Mouse (Mus musculus) limb, embryonic 13.5 days (tissue): ENCODE data around the gene Fen1. TPM values are rescaled to one million over a fixed set of nuclear protein-coding genes. Genes with fewer than 3 reads are reported as not detected.

Experiments used
- ATAC-seq: fragments of 200-750 bp; cut with Nextera tagmentation; 2 replicates; pipeline ENCODE4 v1.8.0; 2017; ENCODE audit warnings: low read depth, moderate number of reproducible peaks, moderate TSS enrichment; ENCODE audit not compliant: low FRiP score
- H3K27ac ChIP-seq: fragments of 300-500 bp; sonication (generic); 2 replicates; pipeline ENCODE4 v1.5.1; 2015; ENCODE audit warnings: inconsistent platforms, mild to moderate bottlenecking, moderate library complexity
- H3K27me3 ChIP-seq: fragments of 300-500 bp; sonication (generic); 2 replicates; pipeline ENCODE4 v1.6.1; 2015; ENCODE audit warnings: mild to moderate bottlenecking, inconsistent platforms
- H3K36me3 ChIP-seq: fragments of 300-500 bp; sonication (generic); 2 replicates; pipeline ENCODE4 v1.6.1; 2015; ENCODE audit warnings: inconsistent platforms, mild to moderate bottlenecking, moderate library complexity
- H3K4me1 ChIP-seq: fragments of 300-500 bp; sonication (generic); 2 replicates; pipeline ENCODE4 v1.6.1; 2015; ENCODE audit warnings: inconsistent platforms
- H3K4me2 ChIP-seq: fragments of 300-500 bp; sonication (generic); replicated peaks from 2 replicates; pipeline ENCODE4 v1.6.1; 2015; ENCODE audit warnings: inconsistent platforms, mild to moderate bottlenecking, moderate library complexity
- H3K4me3 ChIP-seq: fragments of 300-500 bp; sonication (generic); 2 replicates; pipeline ENCODE4 v1.5.1; 2015; ENCODE audit warnings: moderate library complexity, mild to moderate bottlenecking, inconsistent platforms
- H3K9ac ChIP-seq: fragments of 300-500 bp; sonication (generic); 2 replicates; pipeline ENCODE4 v1.6.1; 2015; ENCODE audit warnings: mild to moderate bottlenecking, inconsistent platforms
- H3K9me3 ChIP-seq: fragments of 300-500 bp; sonication (generic); 2 replicates; pipeline ENCODE4 v1.6.1; 2016; ENCODE audit warnings: inconsistent platforms
- WGBS: fragments of 180-500 bp; shearing (Covaris S2); methylation state at CpG from one replicate; pipeline ENCODE4 v1.1.7; 2015; 5-methylcytosine and 5-hydroxymethylcytosine counted together
- polyA plus RNA-seq: library from polyadenylated mRNA; unstranded; fragments of >200 nt; fragmentation: Nextera tagmentation; extraction: Ambion mirVana; gene quantifications from 2 replicates; pipeline ENCODE4 v1.2.1, GENCODE M21; 2015

The Fen1 gene
- polyA plus RNA-seq, 1 experiment from 2014 or later: 78.4 TPM

DNA sequence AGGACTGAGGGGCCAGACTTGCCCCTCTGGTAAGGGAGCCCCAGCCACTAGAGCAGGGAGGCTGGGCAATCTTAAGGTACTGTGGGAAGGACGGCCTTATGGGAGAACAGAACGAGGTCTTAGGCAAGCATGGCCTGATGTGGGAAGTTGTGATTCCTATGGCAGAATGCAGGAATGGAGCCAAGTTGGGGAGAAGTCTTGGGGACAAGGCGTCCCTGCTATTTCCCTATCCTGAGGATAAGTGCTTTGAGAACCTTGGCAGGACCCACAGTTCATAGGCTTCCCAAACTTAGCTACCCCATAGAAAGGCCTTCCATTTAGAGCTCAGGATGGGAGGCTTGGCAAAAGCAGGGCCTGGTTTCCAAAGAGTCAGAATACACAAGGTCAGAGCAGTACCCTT lies 4.9 kb upstream of the Fen1 start:
- H3K9ac ChIP-seq: no peak overlapping the region
- H3K27me3 ChIP-seq: no peaks in the 10 kb centered on the region
- no peaks in the 10 kb centered on the region for H3K9me3 ChIP-seq
- no peak overlapping the region for H3K4me2 ChIP-seq
- peaks cover 8% of the 10 kb centered on the region for H3K4me1 ChIP-seq
- H3K27ac ChIP-seq: no peak overlapping the region
- ATAC-seq: no peak
- peaks cover 79% of the 10 kb centered on the region for H3K36me3 ChIP-seq
- H3K4me3 ChIP-seq: no peak overlapping the region
- 90% methylated on average over 3 of the region's 3 CpGs for WGBS

- H3K27ac ChIP-seq: 0 out of 2 replicates have a peak overlapping the region, but pooled peaks have one; percentile 28
- H3K27me3 ChIP-seq: no peaks in the 10 kb centered on the region
- H3K36me3 ChIP-seq: peaks cover 62% of the 10 kb centered on the region
- peak overlapping the region; percentile 93 for H3K4me2 ChIP-seq
- H3K4me3 ChIP-seq: peak overlapping the region; percentile 91
- peak overlapping the region; percentile 86 for H3K9ac ChIP-seq
- no peaks in the 10 kb centered on the region for H3K9me3 ChIP-seq
- 71% methylated on average over 6 of the region's 6 CpGs for WGBS
- peaks cover 17% of the 10 kb centered on the region for H3K4me1 ChIP-seq
- ATAC-seq: no peak
Observed at GRCm38 (mm10) chr19:10205051-10205450, 1.1 kb upstream of the Fen1 start.

DNA sequence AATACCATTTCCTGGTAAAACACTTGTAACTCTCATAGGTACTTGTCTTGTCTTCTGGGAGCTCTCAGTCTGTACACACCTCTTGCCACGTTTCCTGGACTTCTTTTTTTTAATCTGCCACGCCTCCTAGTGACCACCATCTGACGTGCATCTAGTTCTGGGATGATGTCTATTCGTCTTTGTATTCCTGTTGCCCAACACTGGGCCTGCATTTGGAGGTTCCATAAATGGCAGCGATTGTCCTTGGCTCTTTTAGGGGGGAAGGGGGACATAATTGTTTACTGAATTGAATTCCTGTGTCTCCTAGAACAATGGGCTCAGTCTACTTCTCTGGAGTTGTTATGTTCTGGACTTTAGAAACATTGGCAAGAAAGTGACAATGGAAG lies 640 bp upstream of the Fen1 start:
- Histone ChIP-seq H3K4me3 (peak overlapping the region; percentile 91), H3K9me3 (no peaks in the 10 kb centered on the region), H3K36me3 (peaks cover 62% of the 10 kb centered on the region), H3K4me2 (peak overlapping the region; percentile 93), H3K27ac (peak overlapping the region; percentile 84; the same call in 1 of the 2 replicates), H3K27me3 (no peaks in the 10 kb centered on the region), H3K4me1 (peaks cover 17% of the 10 kb centered on the region), H3K9ac (peak overlapping the region; percentile 86)
- no peak for ATAC-seq
- WGBS: 2% methylated on average over 5 of the region's 5 CpGs

- Histone ChIP-seq H3K4me3 (peak overlapping the region; percentile 91), H3K36me3 (peaks cover 55% of the 10 kb centered on the region), H3K4me2 (peak overlapping the region; percentile 93), H3K4me1 (peaks cover 17% of the 10 kb centered on the region), H3K27ac (peak overlapping the region; percentile 84), H3K27me3 (no peaks in the 10 kb centered on the region), H3K9ac (peak overlapping the region; percentile 86), H3K9me3 (no peaks in the 10 kb centered on the region)
- 2% methylated on average over 23 of the region's 23 CpGs for WGBS
- ATAC-seq: no peak
Observed at GRCm38 (mm10) chr19:10203146-10203847, 672 bp downstream of the Fen1 start.

DNA sequence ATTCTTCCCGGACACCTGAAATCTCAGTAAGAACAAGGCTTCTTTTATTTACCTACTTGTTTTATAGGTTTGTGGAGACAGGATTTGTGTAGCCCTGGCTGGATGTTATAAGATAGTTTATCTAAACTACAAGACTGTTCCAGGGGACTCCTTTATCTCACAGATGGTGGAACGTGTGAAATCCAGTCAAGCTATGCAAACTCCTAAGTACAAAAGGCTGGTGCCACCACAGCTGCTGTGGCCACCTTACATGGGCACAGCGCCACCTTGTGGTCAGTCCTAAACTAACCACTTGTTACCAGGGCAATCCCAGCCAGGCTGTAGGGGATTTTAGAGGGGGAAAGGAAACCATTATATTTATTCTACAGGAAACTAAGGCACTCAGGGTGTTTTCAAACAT lies 5.2 kb downstream of the Fen1 start:
- Histone ChIP-seq H3K9me3 (no peaks in the 10 kb centered on the region), H3K27me3 (no peaks in the 10 kb centered on the region), H3K36me3 (peaks cover 67% of the 10 kb centered on the region), H3K4me1 (peaks cover 9% of the 10 kb centered on the region), H3K4me2 (no peak overlapping the region), H3K9ac (no peak overlapping the region), H3K27ac (no peak overlapping the region), H3K4me3 (no peak overlapping the region)
- 28% methylated on average over 3 of the region's 3 CpGs for WGBS
- ATAC-seq: no peak; the same call in 1 of the 2 replicates

GRCm38 (mm10) chr19:10198286-10198685 lies 5.7 kb downstream of the Fen1 start:
- H3K36me3 ChIP-seq: peaks cover 71% of the 10 kb centered on the region
- WGBS: 66% methylated on average over 2 of the region's 2 CpGs
- no peak overlapping the region for H3K27ac ChIP-seq

GRCm38 (mm10) chr19:10197130-10197529 lies 6.8 kb downstream of the Fen1 start:
- 81% methylated on average over 4 of the region's 4 CpGs for WGBS
- H3K9me3 ChIP-seq: no peaks in the 10 kb centered on the region
- H3K27me3 ChIP-seq: no peaks in the 10 kb centered on the region

More at GRCm38 (mm10) chr19:10198286-10198685, 5.7 kb downstream of the Fen1 start:
- Histone ChIP-seq H3K4me3 (no peak overlapping the region), H3K9me3 (no peaks in the 10 kb centered on the region), H3K4me2 (no peak overlapping the region), H3K27me3 (no peaks in the 10 kb centered on the region), H3K4me1 (peaks cover 8% of the 10 kb centered on the region), H3K9ac (no peak overlapping the region)
- no peak for ATAC-seq

DNA sequence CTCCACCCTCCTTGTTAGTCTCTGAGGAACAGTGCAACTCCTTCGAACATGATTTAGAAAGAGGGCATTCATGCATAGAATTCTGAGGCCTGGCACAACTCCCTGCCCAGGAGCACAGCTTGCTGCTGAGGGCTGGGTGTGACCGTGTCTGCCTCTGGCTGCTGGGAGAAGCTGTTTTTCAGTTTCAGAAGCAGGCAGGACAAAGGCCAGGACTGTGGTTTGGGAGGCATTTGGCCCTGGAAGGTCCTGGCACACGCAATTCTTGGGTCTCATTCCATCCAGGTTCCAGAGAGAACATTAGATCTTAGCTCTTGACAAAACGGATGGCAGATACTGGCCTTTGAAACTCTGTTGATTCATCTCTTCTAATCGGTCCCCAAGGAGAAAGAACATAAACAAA lies 8.7 kb downstream of the Fen1 start:
- H3K9ac ChIP-seq: no peak overlapping the region
- ATAC-seq: no peak
- no peak overlapping the region for H3K4me2 ChIP-seq
- peaks cover 84% of the 10 kb centered on the region for H3K36me3 ChIP-seq
- no peak overlapping the region for H3K4me3 ChIP-seq
- no peaks in the 10 kb centered on the region for H3K4me1 ChIP-seq
- H3K27me3 ChIP-seq: no peaks in the 10 kb centered on the region
- 81% methylated on average over 5 of the region's 5 CpGs for whole genome bisulfite sequencing
- H3K27ac ChIP-seq: no peak overlapping the region
- H3K9me3 ChIP-seq: no peaks in the 10 kb centered on the region

More at GRCm38 (mm10) chr19:10197130-10197529, 6.8 kb downstream of the Fen1 start:
- Histone ChIP-seq H3K4me3 (no peak overlapping the region), H3K27ac (no peak overlapping the region), H3K36me3 (peaks cover 83% of the 10 kb centered on the region), H3K4me2 (no peak overlapping the region), H3K4me1 (no peaks in the 10 kb centered on the region), H3K9ac (0 out of 2 replicates have a peak overlapping the region, but pooled peaks have one; percentile 9)
- ATAC-seq: no peak

DNA sequence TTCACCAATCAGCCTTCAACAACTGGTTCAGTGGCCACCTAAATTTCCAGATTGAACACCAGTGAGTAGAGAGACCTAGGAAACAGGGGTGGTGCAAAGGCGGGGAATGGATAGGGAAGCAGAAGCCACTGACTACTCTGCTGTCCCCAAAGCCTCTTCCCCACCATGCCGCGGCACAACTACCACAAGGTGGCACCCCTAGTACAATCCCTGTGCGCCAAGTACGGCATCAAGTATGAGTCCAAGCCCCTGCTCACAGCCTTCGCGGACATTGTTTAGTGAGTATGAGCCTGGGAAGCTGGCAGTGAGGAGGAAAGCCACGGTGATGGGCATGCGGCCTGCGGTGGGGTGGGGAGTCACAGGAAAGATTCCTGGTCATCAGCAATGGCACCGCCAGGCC lies 9.6 kb downstream of the Fen1 start:
- Histone ChIP-seq H3K4me2 (no peak overlapping the region), H3K4me3 (no peak overlapping the region), H3K9ac (no peak overlapping the region), H3K9me3 (no peaks in the 10 kb centered on the region), H3K27me3 (no peaks in the 10 kb centered on the region), H3K36me3 (peaks cover 84% of the 10 kb centered on the region), H3K4me1 (no peaks in the 10 kb centered on the region), H3K27ac (no peak overlapping the region)
- 82% methylated on average over 11 of the region's 11 CpGs for WGBS
- ATAC-seq: no peak

GRCm38 (mm10) chr19:10191326-10191725 lies 12.6 kb downstream of the Fen1 start:
- Histone ChIP-seq H3K9ac (no peak overlapping the region), H3K27ac (no peak overlapping the region), H3K9me3 (no peaks in the 10 kb centered on the region), H3K4me2 (no peak overlapping the region), H3K4me3 (no peak overlapping the region), H3K4me1 (peaks cover 10% of the 10 kb centered on the region; the same call in 1 of the 2 replicates), H3K36me3 (peaks cover 100% of the 10 kb centered on the region), H3K27me3 (no peaks in the 10 kb centered on the region)
- ATAC-seq: no peak
- WGBS: 68% methylated on average over 7 of the region's 7 CpGs

- Histone ChIP-seq H3K9ac (no peak overlapping the region), H3K4me2 (no peak overlapping the region), H3K4me3 (no peak overlapping the region), H3K27ac (no peak overlapping the region), H3K4me1 (peaks cover 10% of the 10 kb centered on the region; the same call in 1 of the 2 replicates), H3K36me3 (peaks cover 100% of the 10 kb centered on the region), H3K27me3 (no peaks in the 10 kb centered on the region), H3K9me3 (no peaks in the 10 kb centered on the region)
- 45% methylated on average over 2 of the region's 2 CpGs for WGBS
- ATAC-seq: no peak
Observed at GRCm38 (mm10) chr19:10190796-10191195, 13.2 kb downstream of the Fen1 start.

DNA sequence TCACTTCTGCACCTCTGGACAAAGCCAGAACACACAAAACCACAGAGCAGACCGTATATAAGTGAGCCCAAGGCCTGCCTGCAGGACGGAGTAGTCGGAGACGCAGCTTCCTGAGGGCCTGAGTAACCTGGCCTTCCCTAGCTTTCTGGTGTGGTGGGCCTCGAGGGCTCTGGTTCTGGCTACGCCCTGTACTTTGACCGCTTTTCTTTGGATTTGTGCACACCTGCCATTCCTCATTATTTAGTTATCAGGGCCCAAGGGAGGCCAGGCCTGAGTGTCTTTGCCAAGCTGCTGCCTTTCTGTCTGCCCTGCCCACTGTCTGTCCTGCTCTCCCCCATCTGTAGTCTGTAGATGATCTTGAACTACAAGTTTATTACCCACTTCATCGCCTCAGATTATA lies 14.0 kb downstream of the Fen1 start:
- H3K36me3 ChIP-seq: peaks cover 100% of the 10 kb centered on the region
- ATAC-seq: no peak

GRCm38 (mm10) chr19:10189022-10189421 lies 14.9 kb downstream of the Fen1 start:
- peaks cover 95% of the 10 kb centered on the region for H3K36me3 ChIP-seq
- WGBS: 94% methylated on average over 6 of the region's 6 CpGs

More for the DNA sequence above, 14.0 kb downstream of the Fen1 start:
- WGBS: 93% methylated on average over 8 of the region's 8 CpGs
- Histone ChIP-seq H3K4me2 (no peak overlapping the region), H3K4me1 (peaks cover 13% of the 10 kb centered on the region), H3K27ac (no peak overlapping the region), H3K27me3 (no peaks in the 10 kb centered on the region), H3K9me3 (no peaks in the 10 kb centered on the region), H3K9ac (no peak overlapping the region), H3K4me3 (no peak overlapping the region)

More at GRCm38 (mm10) chr19:10189022-10189421, 14.9 kb downstream of the Fen1 start:
- Histone ChIP-seq H3K4me3 (no peak overlapping the region), H3K4me1 (peaks cover 22% of the 10 kb centered on the region), H3K27me3 (no peaks in the 10 kb centered on the region), H3K27ac (no peak overlapping the region), H3K9ac (no peak overlapping the region), H3K9me3 (no peaks in the 10 kb centered on the region), H3K4me2 (no peak overlapping the region)
- no peak for ATAC-seq
